Mouse (Mus musculus) hindbrain, embryonic 16.5 days (tissue): ENCODE results near the gene Hoxa11. TPM values are rescaled to one million over a fixed set of nuclear protein-coding genes. Genes with fewer than 3 reads are reported as not detected.

Source experiments
- ATAC-seq: fragments of 200-750 bp; cut with Nextera tagmentation; 2 replicates; pipeline ENCODE4 v1.8.0; 2017; ENCODE audit warnings: moderate TSS enrichment, moderate library complexity
- H3K27ac ChIP-seq: fragments of 300-500 bp; sonication (generic); 2 replicates; pipeline ENCODE4 v1.5.1; 2014; ENCODE audit warnings: low read depth, mild to moderate bottlenecking, control low read depth, low read length, moderate library complexity
- H3K27me3 ChIP-seq: fragments of 300-500 bp; sonication (generic); replicated peaks from 2 replicates; pipeline ENCODE4 v1.6.1; 2014; ENCODE audit warnings: low read length; ENCODE audit not compliant: control insufficient read depth, insufficient read depth
- H3K36me3 ChIP-seq: fragments of 300-500 bp; sonication (generic); 2 replicates; pipeline ENCODE4 v1.6.1; 2014; ENCODE audit warnings: mild to moderate bottlenecking, low read length, moderate library complexity, mixed read lengths; ENCODE audit not compliant: control insufficient read depth, insufficient read depth
- H3K4me1 ChIP-seq: fragments of 300-500 bp; sonication (generic); 2 replicates; pipeline ENCODE4 v1.6.1; 2014; ENCODE audit warnings: low read depth, low read length; ENCODE audit not compliant: control insufficient read depth, insufficient read depth
- H3K4me2 ChIP-seq: fragments of 300-500 bp; sonication (generic); 2 replicates; pipeline ENCODE4 v1.6.1; 2014; ENCODE audit warnings: mild to moderate bottlenecking, low read length, control low read depth, moderate library complexity
- H3K4me3 ChIP-seq: fragments of 300-500 bp; sonication (generic); 2 replicates; pipeline ENCODE4 v1.5.1; 2014; ENCODE audit warnings: mild to moderate bottlenecking, low read length, control low read depth, moderate library complexity
- H3K9ac ChIP-seq: fragments of 300-500 bp; sonication (generic); 2 replicates; pipeline ENCODE4 v1.6.1; 2014; ENCODE audit warnings: low read depth, mild to moderate bottlenecking, control low read depth, low read length, moderate library complexity
- H3K9me3 ChIP-seq: fragments of 300-500 bp; sonication (generic); 2 replicates; pipeline ENCODE4 v1.6.1; 2014; ENCODE audit warnings: mild to moderate bottlenecking, low read length, moderate library complexity; ENCODE audit not compliant: control insufficient read depth
- WGBS: fragments of 180-500 bp; shearing (Covaris S2); extraction: QIAGEN DNeasy Blood & Tissue Kit; methylation state at CpG from one replicate; pipeline ENCODE4 v1.1.7; 2014; 5-methylcytosine and 5-hydroxymethylcytosine counted together
- polyA plus RNA-seq: library from polyadenylated mRNA; unstranded; fragments of >200 nt; fragmentation: Nextera tagmentation; extraction: Ambion mirVana; gene quantifications from 2 replicates; pipeline ENCODE4 v1.2.1, GENCODE M21; 2015

Hoxa11 gene
- polyA plus RNA-seq, 1 experiment from 2014 or later = not detected

- H3K36me3 ChIP-seq = no peaks in the 10 kb centered on the region
- peak overlapping the region; percentile 47 for H3K4me2 ChIP-seq
- H3K27ac ChIP-seq = no peak overlapping the region
- H3K9me3 ChIP-seq = no peaks in the 10 kb centered on the region
- no peak for ATAC-seq
- no peak overlapping the region for H3K4me3 ChIP-seq
- H3K27me3 ChIP-seq = peaks cover 48% of the 10 kb centered on the region
- no peaks in the 10 kb centered on the region; the same call in 1 of the 2 replicates for H3K4me1 ChIP-seq
- no peak overlapping the region for H3K9ac ChIP-seq
Measured at GRCm38 (mm10) chr6:52207684-52207976, 38.0 kb downstream of the Hoxa11 start.

GRCm38 (mm10) chr6:52206882-52207683 is 38.5 kb downstream of the Hoxa11 start:
- Histone ChIP-seq H3K9me3 (no peaks in the 10 kb centered on the region), H3K27me3 (peaks cover 44% of the 10 kb centered on the region), H3K27ac (no peak overlapping the region), H3K36me3 (no peaks in the 10 kb centered on the region), H3K9ac (no peak overlapping the region), H3K4me2 (peak overlapping the region; percentile 47), H3K4me3 (peak overlapping the region; percentile 2; the same call in 1 of the 2 replicates), H3K4me1 (no peaks in the 10 kb centered on the region; the same call in 1 of the 2 replicates)
- 5% methylated on average over 4 of the region's 4 CpGs for WGBS
- no peak for ATAC-seq

GRCm38 (mm10) chr6:52205638-52206621 is 39.7 kb downstream of the Hoxa11 start:
- ATAC-seq = no peak
- H3K27ac ChIP-seq = peak overlapping the region; percentile 73
- H3K9ac ChIP-seq = peak overlapping the region; percentile 51; the same call in 1 of the 2 replicates
- H3K36me3 ChIP-seq = no peaks in the 10 kb centered on the region
- 2% methylated on average over 55 of the region's 55 CpGs for WGBS
- peak overlapping the region; percentile 47 for H3K4me2 ChIP-seq
- H3K4me1 ChIP-seq = no peaks in the 10 kb centered on the region
- H3K27me3 ChIP-seq = peaks cover 38% of the 10 kb centered on the region
- H3K4me3 ChIP-seq = peak overlapping the region; percentile 22; the same call in 1 of the 2 replicates
- no peaks in the 10 kb centered on the region for H3K9me3 ChIP-seq

- H3K9me3 ChIP-seq = no peaks in the 10 kb centered on the region
- H3K4me2 ChIP-seq = peak overlapping the region; percentile 47
- WGBS = 6% methylated on average over 14 of the region's 14 CpGs
- H3K27me3 ChIP-seq = peaks cover 42% of the 10 kb centered on the region
- H3K4me1 ChIP-seq = no peaks in the 10 kb centered on the region
- H3K36me3 ChIP-seq = no peaks in the 10 kb centered on the region
- no peak overlapping the region for H3K9ac ChIP-seq
- H3K27ac ChIP-seq = peak overlapping the region; percentile 73
- no peak overlapping the region for H3K4me3 ChIP-seq
- ATAC-seq = no peak
Measured at GRCm38 (mm10) chr6:52205221-52205620, 40.4 kb downstream of the Hoxa11 start.

GRCm38 (mm10) chr6:52204050-52204752 is 41.4 kb downstream of the Hoxa11 start, which contains the start of gene Hoxa5:
Hoxa5 (minus strand) TSS chr6:52204587.
- H3K4me2 ChIP-seq = peak within 1 kb of the TSS; percentile 48
- H3K27me3 ChIP-seq = peaks cover 41% of the 10 kb centered on the region
- H3K4me3 ChIP-seq = peak within 1 kb of the TSS; percentile 48
- H3K9ac ChIP-seq = peak within 1 kb of the TSS; percentile 68
- WGBS = under 1% methylated on average over 65 of the region's 65 CpGs
- H3K9me3 ChIP-seq = no peaks in the 10 kb centered on the region
- peak within 1 kb of the TSS; percentile 88 for H3K27ac ChIP-seq
- H3K4me1 ChIP-seq = no peaks in the 10 kb centered on the region
- ATAC-seq = peak; percentile 78
- no peaks in the 10 kb centered on the region for H3K36me3 ChIP-seq

GRCm38 (mm10) chr6:52203371-52204049 is 42.1 kb downstream of the Hoxa11 start:
- WGBS = under 1% methylated on average over 46 of the region's 46 CpGs
- H3K9me3 ChIP-seq = no peaks in the 10 kb centered on the region
- H3K27me3 ChIP-seq = peaks cover 40% of the 10 kb centered on the region
- peak; percentile 18; the same call in 1 of the 2 replicates for ATAC-seq
- H3K4me1 ChIP-seq = no peaks in the 10 kb centered on the region
- peak overlapping the region; percentile 48 for H3K4me2 ChIP-seq
- peak overlapping the region; percentile 88 for H3K27ac ChIP-seq
- H3K4me3 ChIP-seq = peak overlapping the region; percentile 48
- no peaks in the 10 kb centered on the region for H3K36me3 ChIP-seq
- H3K9ac ChIP-seq = peak overlapping the region; percentile 68

- Histone ChIP-seq H3K4me3 (peak overlapping the region; percentile 48), H3K4me2 (peak overlapping the region; percentile 48), H3K27ac (peak overlapping the region; percentile 88), H3K9me3 (no peaks in the 10 kb centered on the region), H3K27me3 (peaks cover 40% of the 10 kb centered on the region), H3K9ac (peak overlapping the region; percentile 68), H3K4me1 (no peaks in the 10 kb centered on the region), H3K36me3 (no peaks in the 10 kb centered on the region)
- ATAC-seq = no peak
- 1% methylated on average over 10 of the region's 10 CpGs for WGBS
Measured at GRCm38 (mm10) chr6:52203121-52203370, 42.6 kb downstream of the Hoxa11 start.

GRCm38 (mm10) chr6:52202362-52203120 is 43.1 kb downstream of the Hoxa11 start:
- H3K9me3 ChIP-seq = no peaks in the 10 kb centered on the region
- H3K9ac ChIP-seq = peak overlapping the region; percentile 68
- no peaks in the 10 kb centered on the region for H3K4me1 ChIP-seq
- H3K27me3 ChIP-seq = peaks cover 40% of the 10 kb centered on the region
- H3K27ac ChIP-seq = peak overlapping the region; percentile 88
- peak overlapping the region; percentile 48 for H3K4me2 ChIP-seq
- H3K4me3 ChIP-seq = peak overlapping the region; percentile 48
- no peak for ATAC-seq
- no peaks in the 10 kb centered on the region for H3K36me3 ChIP-seq
- WGBS = 5% methylated on average over 22 of the region's 22 CpGs
